ENCODE assay signal across 8 mouse cellular contexts in the genomic region with DNA sequence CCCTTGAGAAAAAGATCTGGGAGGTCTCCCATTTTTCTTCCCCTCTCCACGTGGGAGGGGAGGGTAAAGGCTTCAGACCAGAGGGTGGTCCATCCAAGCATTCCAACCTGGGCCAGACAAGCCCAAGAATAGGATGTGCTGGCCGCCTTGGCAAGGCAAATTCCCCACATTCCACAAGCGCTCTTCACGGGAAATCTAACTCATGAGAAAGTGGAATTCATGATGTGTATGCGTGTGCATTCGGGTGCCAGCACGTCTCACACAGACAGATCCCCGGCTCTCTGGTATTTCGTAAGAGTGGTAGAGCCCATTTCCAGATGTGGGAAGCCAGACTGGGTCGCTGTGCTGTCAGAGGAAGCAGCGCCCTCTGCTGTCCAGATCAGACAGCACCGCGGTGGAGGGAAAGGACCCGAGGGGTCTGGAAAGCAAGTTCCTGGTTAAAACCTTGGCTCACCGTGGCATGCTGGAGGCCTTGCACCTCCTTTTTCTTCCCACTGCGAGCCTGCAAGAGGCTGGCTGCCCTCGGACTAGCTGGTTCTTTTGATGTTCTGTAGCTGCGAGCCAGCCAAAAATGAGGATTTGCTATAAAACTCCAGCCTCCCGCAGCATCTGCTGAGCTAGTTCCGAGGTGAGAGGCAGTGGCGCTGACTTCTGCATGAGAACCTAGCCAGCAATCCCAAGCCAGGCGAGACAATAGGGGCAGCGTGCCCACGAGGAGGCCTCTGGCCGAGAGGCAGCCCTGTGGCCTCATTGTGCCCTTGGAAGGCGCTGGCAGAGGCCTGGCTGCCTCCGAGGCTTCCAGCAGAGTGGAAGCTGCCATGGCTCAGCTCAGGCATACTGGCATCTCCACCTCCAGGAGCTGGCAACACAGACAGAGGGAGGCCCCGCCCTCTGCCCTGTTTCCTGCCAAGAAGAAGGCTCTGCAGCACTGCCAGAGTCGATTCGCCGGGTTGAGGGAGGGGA.
DNase-seq lines count a peak whose midpoint lies in the region; ATAC-seq and TF ChIP-seq lines count a peak whose summit lies in the region.

No protein-coding gene starts in this region.

- peak; percentile 59; the same call in 1 of the 2 replicates for TF ChIP-seq POLR2A in cortical plate, adult 2 months (IDR thresholded peaks at IDR 0.05; ENCODE audit: extremely low read depth, insufficient read depth, low read length)

- H3K27ac ChIP-seq in cortical plate, adult 2 months (ENCODE audit: insufficient read depth, low read length): peak overlapping the region; percentile 88

- peak; percentile 83 for ATAC-seq in activated CD4-positive, CD25-positive, alpha-beta regulatory T cell, adult 4 months

- peaks cover 5% of the 10 kb centered on the region for H3K27me3 ChIP-seq in megakaryocyte, embryonic 14.5 days (replicated peaks)

- peaks cover 14% of the 10 kb centered on the region for H3K4me1 ChIP-seq in cortical plate, adult 2 months (ENCODE audit: control insufficient read depth, insufficient read depth, low read length)
- peaks cover 65% of the 10 kb centered on the region for H3K4me1 ChIP-seq in megakaryocyte, embryonic 14.5 days

- no peaks in the 10 kb centered on the region for H3K36me3 ChIP-seq in megakaryocyte, embryonic 14.5 days (replicated peaks; ENCODE audit: low read length)

- peak overlapping the region; percentile 28 for H3K4me3 ChIP-seq in cortical plate, adult 2 months (ENCODE audit: insufficient read depth, low read length)
- peak overlapping the region; percentile 93 for H3K4me3 ChIP-seq in megakaryocyte, embryonic 14.5 days (replicated peaks)

- DNase-seq in gastrocnemius, adult 8-10 months (ENCODE audit: low spot score in 2 of 2): peak; percentile 90 to 91
- peak; percentile 91 for DNase-seq in hindlimb bud, embryonic 11.5 days (ENCODE audit: extremely low spot score, low read depth, low spot score)
- DNase-seq in left cerebral cortex, adult 8-10 months (ENCODE audit: low spot score in 2 of 2): peak; percentile 86 to 91
- DNase-seq in right cerebral cortex, postnatal 10 days (ENCODE audit: low spot score in 2 of 2): peak; percentile 94 to 95
- DNase-seq in urinary bladder, postnatal 25 days (ENCODE audit: low spot score): peak; percentile 93

- peak; percentile 77 for TF ChIP-seq CTCF in cortical plate, adult 2 months (IDR thresholded peaks at IDR 0.05; ENCODE audit: extremely low read depth, insufficient read depth, low read length)

- no peaks in the 10 kb centered on the region for H3K9me3 ChIP-seq in megakaryocyte, embryonic 14.5 days

Comparison
In these comparisons a context has a peak if more than half of its experiments do, and no peak if none do; other contexts are left out.
1. Peak in every context shown above with its lines: DNase-seq, ATAC-seq, H3K4me3 ChIP-seq and H3K27ac ChIP-seq.